Mouse (Mus musculus): ENCODE measurements around the gene Kcnq4. TPM values are rescaled to one million over a fixed set of nuclear protein-coding genes. Genes with fewer than 3 reads are reported as not detected.

The Kcnq4 gene
- polyA plus RNA-seq, 1 experiment, result 4.9 TPM

- no peak for DNase-seq (ENCODE audit: low read depth, low spot score)
- WGBS, result 70% methylated on average over 11 of the region's 11 CpGs
Observed at GRCm38 (mm10) chr4:120727842-120728241, 20.6 kb downstream of the Kcnq4 start.

GRCm38 (mm10) chr4:120726174-120726573 lies 22.2 kb downstream of the Kcnq4 start:
- DNase-seq (ENCODE audit: low read depth, low spot score), result no peak
- 45% methylated on average over 4 of the region's 4 CpGs for WGBS

- 49% methylated on average over 5 of the region's 5 CpGs for WGBS
- no peak for DNase-seq (ENCODE audit: low read depth, low spot score)
Observed at GRCm38 (mm10) chr4:120725516-120726090, 22.8 kb downstream of the Kcnq4 start.

GRCm38 (mm10) chr4:120721574-120721973 lies 26.8 kb downstream of the Kcnq4 start:
- WGBS, result 62% methylated on average over 2 of the region's 2 CpGs
- no peak for DNase-seq (ENCODE audit: low read depth, low spot score)

GRCm38 (mm10) chr4:120719152-120719551 lies 29.3 kb downstream of the Kcnq4 start:
- 48% methylated on average over 5 of the region's 5 CpGs for WGBS
- no peak for DNase-seq (ENCODE audit: low read depth, low spot score)

GRCm38 (mm10) chr4:120717591-120717990 lies 30.8 kb downstream of the Kcnq4 start:
- 73% methylated on average over 8 of the region's 8 CpGs for WGBS
- no peak for DNase-seq (ENCODE audit: low read depth, low spot score)

GRCm38 (mm10) chr4:120716765-120717164 lies 31.6 kb downstream of the Kcnq4 start:
- 27% methylated on average over 12 of the region's 12 CpGs for WGBS

GRCm38 (mm10) chr4:120716141-120716571 lies 32.3 kb downstream of the Kcnq4 start:
- WGBS, result 12% methylated on average over 12 of the region's 12 CpGs
- no peak for DNase-seq (ENCODE audit: low read depth, low spot score)

More at GRCm38 (mm10) chr4:120716765-120717164, 31.6 kb downstream of the Kcnq4 start:
- DNase-seq (ENCODE audit: low read depth, low spot score), result no peak

- no peak for DNase-seq (ENCODE audit: low read depth, low spot score)
- 45% methylated on average over 6 of the region's 6 CpGs for WGBS
Observed at GRCm38 (mm10) chr4:120713856-120714497, 34.4 kb downstream of the Kcnq4 start.

GRCm38 (mm10) chr4:120713021-120713420 lies 35.4 kb downstream of the Kcnq4 start:
- WGBS, result 80% methylated on average over 6 of the region's 6 CpGs
- no peak for DNase-seq (ENCODE audit: low read depth, low spot score)

- 85% methylated on average over 12 of the region's 12 CpGs for WGBS
- no peak for DNase-seq (ENCODE audit: low read depth, low spot score)
Observed at GRCm38 (mm10) chr4:120712236-120712635, 36.2 kb downstream of the Kcnq4 start.

- WGBS, result 83% methylated on average over 2 of the region's 2 CpGs
Observed at GRCm38 (mm10) chr4:120702511-120702910, 45.9 kb downstream of the Kcnq4 start.

GRCm38 (mm10) chr4:120702056-120702455 lies 46.4 kb downstream of the Kcnq4 start:
- no peak for DNase-seq (ENCODE audit: low read depth, low spot score)
- 50% methylated on average over 8 of the region's 8 CpGs for WGBS

More at GRCm38 (mm10) chr4:120702511-120702910, 45.9 kb downstream of the Kcnq4 start:
- no peak for DNase-seq (ENCODE audit: low read depth, low spot score)

GRCm38 (mm10) chr4:120701180-120701579 lies 47.2 kb downstream of the Kcnq4 start:
- DNase-seq (ENCODE audit: low read depth, low spot score), result no peak
- WGBS, result 93% methylated on average over 3 of the region's 3 CpGs

GRCm38 (mm10) chr4:120697799-120698484 lies 50.5 kb downstream of the Kcnq4 start:
- DNase-seq (ENCODE audit: low read depth, low spot score), result no peak
- WGBS, result 27% methylated on average over 35 of the region's 35 CpGs

GRCm38 (mm10) chr4:120697353-120697752 lies 51.1 kb downstream of the Kcnq4 start:
- DNase-seq (ENCODE audit: low read depth, low spot score), result no peak
- 87% methylated on average over 8 of the region's 8 CpGs for WGBS

- no peak for DNase-seq (ENCODE audit: low read depth, low spot score)
- WGBS, result 39% methylated on average over 10 of the region's 10 CpGs
Observed at GRCm38 (mm10) chr4:120692717-120693116, 55.7 kb downstream of the Kcnq4 start.

GRCm38 (mm10) chr4:120689317-120689716 lies 59.1 kb downstream of the Kcnq4 start:
- DNase-seq (ENCODE audit: low read depth, low spot score), result no peak
- WGBS, result 49% methylated on average over 6 of the region's 6 CpGs

- no peak for DNase-seq (ENCODE audit: low read depth, low spot score)
- 46% methylated on average over 6 of the region's 6 CpGs for WGBS
Observed at GRCm38 (mm10) chr4:120687282-120687681, 61.1 kb downstream of the Kcnq4 start.

GRCm38 (mm10) chr4:120683278-120683997 lies 65.0 kb downstream of the Kcnq4 start:
- 49% methylated on average over 9 of the region's 9 CpGs for WGBS

More at GRCm38 (mm10) chr4:120683278-120683997, 65.0 kb downstream of the Kcnq4 start:
- no peak for DNase-seq (ENCODE audit: low read depth, low spot score)

Data from large intestine, adult 2 months (tissue).